Mouse (Mus musculus) WW6 (cell line): ENCODE measurements around the gene Clptm1.

Experiments
- DNase-seq: peaks from one replicate; pipeline ENCODE4 v3.0.0-alpha.2; 2013; ENCODE audit warnings: low read depth, low spot score

Gene Clptm1

GRCm38 (mm10) chr7:19664955-19665841 is at the start of gene Clptm1:
Gene Clptm1 (minus strand): TSS chr7:19665033.
- DNase-seq: peak; percentile 85

DNA sequence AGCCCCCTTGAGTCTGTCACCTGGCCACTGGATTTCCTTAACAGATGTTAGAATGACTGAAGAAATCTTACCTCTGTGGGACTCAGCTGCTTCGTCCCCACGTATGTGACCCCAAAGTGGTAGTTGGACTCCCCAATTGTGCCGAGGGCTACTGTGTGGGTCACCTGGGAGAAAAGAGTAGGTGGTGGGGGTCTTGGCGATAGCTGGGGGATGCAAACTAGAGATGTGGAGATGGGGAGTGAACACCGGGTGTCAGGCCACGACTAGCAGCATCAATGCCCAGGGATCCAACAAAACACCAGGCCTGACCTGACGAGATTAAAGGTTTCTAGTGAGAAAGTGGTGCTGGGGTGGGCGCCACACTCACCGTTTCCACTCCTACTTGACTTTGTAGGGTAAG is 48.8 kb upstream of the Clptm1 start:
- DNase-seq: no peak

- no peak for DNase-seq
These were observed 48.4 kb upstream of the Clptm1 start for GRCm38 (mm10) chr7:19713196-19713595.

DNA sequence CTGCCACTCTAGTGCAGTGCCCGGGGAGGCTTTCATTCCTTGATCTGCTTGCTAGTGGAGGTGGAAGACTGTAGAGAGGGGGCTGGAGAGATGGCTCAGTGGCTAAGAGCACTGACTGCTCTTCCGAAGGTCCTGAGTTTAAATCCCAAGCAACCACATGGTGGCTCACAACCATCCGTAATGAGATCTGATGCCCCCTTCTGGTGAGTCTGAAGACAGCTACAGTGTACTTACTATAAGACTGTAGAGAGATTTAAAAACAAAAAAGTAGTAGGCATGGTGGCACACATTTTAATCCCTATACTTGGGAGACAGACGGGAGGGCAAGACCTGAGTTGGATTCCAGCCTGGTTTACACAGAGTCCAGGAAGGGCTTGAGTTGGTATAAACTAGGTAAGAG is 47.6 kb upstream of the Clptm1 start:
- DNase-seq: no peak

- no peak for DNase-seq
These were observed 45.8 kb upstream of the Clptm1 start for GRCm38 (mm10) chr7:19710650-19711049.

- no peak for DNase-seq
These were observed 40.4 kb upstream of the Clptm1 start for GRCm38 (mm10) chr7:19705271-19705670.

DNA sequence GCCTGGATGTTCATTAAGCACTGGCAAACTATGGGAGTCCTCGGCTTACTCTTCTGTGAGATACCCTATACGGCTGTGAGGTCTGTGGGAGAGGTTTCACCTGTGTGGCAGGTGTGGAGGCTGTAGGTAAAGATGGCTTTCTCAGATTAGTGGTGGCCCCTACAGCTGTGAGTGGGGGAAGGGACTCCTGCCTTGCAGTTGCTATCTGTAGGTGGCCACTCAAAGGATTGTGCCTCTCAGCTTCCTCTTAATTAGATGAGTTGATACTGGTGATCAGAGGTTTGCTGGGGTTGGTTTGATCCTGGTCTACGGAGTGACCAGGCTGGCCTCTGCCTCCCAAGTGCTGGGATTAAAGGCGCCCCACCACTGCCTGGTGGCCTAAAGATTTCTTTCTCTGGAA is 39.6 kb upstream of the Clptm1 start:
- no peak for DNase-seq

DNA sequence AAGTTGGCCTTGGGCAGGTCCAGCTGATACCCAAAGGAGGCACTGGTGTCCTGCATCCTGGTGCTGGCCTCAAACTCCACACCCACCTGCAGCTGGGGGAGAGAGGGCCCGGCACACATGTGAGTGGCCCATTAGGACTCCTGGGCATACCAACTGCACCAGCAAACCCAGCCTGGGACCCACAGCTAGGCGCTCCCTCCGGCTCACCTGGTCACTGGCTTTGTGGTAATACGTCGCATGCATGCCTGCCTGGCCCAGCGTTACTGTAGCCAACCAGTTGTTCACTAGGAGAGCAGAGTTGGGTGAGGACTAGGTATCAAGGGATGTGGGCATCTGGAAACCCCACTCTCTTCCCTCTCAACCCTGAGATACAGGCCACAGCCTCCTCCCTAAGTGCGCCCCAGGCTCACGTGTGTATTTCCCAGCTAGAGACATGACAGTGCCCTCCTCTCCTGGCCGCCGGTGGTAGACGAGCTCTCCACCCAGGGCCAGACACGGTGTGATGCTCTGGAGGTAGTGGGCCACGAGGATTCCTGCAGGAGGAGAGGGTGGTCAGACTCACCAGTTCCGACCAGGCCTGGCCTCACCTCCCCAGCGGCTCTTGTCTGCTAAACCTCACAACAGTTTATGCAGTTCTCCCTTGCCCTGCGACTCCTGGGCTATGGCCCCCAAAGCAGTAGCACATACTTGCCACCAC is 38.2 kb upstream of the Clptm1 start:
- no peak for DNase-seq

- no peak for DNase-seq
These were observed 36.4 kb upstream of the Clptm1 start for GRCm38 (mm10) chr7:19701069-19701761.

- DNase-seq: no peak
These were observed 35.7 kb upstream of the Clptm1 start for GRCm38 (mm10) chr7:19700299-19701068.

- no peak for DNase-seq
These were observed 35.0 kb upstream of the Clptm1 start for GRCm38 (mm10) chr7:19699827-19700148.

- DNase-seq: no peak
These were observed 34.3 kb upstream of the Clptm1 start, which contains the start of gene Apoe for GRCm38 (mm10) chr7:19698907-19699826. Gene Apoe (minus strand): TSS chr7:19699188.

DNA sequence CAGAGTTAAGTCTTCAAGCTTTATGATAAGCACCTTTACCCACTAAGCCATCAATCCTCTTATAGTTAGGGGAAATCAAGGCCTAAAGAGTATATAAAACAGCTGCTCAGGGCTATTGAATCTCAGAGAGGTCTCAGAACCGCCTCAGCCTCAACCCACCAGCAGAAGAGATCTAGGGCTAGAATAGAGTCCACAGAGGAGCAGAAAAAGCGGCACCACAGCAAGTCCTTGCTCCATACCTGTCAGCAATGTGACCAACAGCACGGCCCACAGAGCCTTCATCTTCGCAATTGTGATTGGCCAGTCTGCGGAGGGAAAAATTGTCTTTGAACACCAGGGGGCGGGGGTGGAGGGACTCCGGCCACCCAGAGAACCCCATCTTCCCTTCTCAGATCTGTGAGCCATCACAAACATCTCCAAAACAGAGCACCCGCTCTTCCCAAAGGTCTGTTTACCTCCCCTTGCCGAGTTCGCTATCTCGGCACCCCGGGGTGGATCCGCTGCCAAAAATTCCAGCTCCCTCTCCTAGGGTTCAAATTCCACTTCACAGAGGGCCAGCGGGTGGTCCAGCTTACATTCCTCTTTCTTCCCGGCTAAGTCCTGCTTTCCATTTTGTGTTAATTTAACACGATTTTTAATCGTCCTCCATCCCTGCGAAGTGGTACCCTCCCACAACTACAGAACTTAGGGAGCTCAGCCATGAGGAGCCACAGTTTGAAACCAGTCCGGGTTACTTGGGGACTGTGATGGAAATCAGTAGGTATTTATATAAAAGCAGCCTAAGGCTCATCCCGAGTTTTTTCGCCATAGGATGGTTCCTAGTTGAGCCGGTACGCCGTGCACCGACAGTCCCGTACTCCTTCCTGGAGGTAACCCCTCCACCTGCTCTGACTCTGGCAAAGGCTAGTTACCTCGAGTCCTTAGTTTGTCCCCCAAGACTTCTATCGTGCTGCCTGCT is 33.4 kb upstream of the Clptm1 start:
- DNase-seq: no peak

DNA sequence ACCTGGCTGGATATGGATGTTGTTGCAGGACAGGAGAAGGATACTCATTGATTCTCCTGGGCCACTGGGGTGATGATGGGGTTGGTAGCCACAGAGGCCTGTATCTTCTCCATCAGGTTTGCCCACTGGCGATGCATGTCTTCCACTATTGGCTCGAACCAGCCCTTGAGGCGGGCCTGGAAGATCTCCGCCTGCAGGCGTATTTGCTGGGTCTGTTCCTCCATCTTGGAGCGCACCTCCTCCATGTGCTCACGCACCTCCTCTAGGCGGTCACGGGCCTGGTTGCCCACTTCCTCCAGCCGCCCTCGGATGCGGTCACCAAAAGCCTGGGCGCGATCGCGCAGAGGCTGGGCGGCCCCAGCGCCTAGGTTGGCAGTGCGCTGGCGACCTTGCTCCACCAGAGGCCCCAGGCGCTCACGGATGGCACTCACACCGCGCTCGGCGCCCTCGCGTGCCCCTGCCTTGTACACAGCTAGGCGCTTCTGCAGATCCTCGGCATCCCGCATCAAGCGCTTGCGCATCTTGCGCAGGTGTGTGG is 31.6 kb upstream of the Clptm1 start:
- DNase-seq: no peak

DNA sequence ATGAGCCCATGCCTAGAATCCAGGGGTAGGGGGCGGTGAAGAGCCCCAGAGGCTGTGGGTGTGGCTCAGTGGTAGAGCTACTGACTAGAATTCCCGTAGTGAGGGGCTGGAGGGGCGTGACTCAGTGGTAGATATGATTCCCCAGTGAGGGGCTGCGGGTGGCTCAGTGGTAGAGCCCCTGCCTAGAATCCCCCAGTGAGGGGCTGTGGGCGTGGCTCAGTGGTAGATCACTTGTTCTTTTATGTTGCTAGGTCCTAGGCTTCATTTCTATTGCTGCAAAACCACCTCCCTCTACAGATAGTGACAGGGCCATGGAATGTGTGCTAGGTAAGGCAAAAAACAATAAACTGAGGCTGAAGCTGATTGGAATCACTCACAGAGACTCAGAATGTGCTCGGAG is 31.0 kb upstream of the Clptm1 start:
- no peak for DNase-seq

DNA sequence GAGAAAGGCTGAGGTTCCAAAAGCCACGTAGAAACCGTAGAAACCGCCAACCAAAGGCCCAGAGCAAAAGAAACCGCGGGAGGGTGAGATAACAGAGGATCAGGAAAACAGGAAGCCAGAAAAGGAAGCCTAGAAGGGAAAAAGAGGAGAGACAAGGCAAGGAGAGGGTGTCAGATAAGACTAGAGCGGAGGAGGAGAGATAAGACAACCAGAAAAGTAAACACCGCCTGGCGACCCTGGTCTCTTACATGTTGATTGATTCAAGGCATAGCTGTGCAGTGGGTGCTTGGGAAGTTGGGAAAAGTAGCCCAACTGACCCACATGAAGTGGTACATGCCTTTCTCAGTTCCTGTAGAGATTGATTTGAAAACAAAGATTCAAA is 30.4 kb upstream of the Clptm1 start:
- DNase-seq: no peak

- DNase-seq: no peak
These were observed 29.7 kb upstream of the Clptm1 start for GRCm38 (mm10) chr7:19694336-19695212.

DNA sequence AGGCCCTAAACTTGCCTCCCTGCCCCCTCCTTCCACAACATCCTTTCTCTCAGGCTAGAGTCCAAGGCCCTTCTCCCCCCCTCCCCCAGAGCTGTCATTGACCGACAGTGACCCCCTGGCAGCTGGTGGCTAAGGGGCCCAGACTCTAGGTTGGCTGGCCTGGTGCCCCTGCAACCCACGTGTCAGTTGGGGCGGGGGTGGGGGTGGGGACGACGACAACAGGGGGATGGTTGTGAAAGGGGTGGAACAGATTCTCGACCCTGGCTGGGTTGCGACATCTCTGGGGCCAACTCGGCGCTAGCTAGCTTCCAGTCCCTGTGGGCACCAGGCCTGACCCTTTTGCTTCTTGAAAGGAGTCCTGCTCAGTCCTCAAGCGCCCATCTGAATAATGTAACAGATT is 28.6 kb upstream of the Clptm1 start:
- DNase-seq: no peak
